Mouse (Mus musculus) midbrain, postnatal 0 days (tissue): ENCODE results near the gene Ankmy2. TPM values are rescaled to one million over a fixed set of nuclear protein-coding genes. Genes with fewer than 3 reads are reported as not detected.

Source experiments
- ATAC-seq: fragments of 200-750 bp; cut with Nextera tagmentation; 2 replicates; pipeline ENCODE4 v1.8.0; 2017; ENCODE audit warnings: moderate number of reproducible peaks, mild to moderate bottlenecking, moderate TSS enrichment, moderate library complexity; ENCODE audit not compliant: low FRiP score
- DNase-seq: peaks from one replicate; pipeline ENCODE4 v3.0.0-alpha.2; 2015; ENCODE audit warnings: low spot score
- H3K27ac ChIP-seq: fragments of 300-500 bp; sonication (generic); 2 replicates; pipeline ENCODE4 v1.5.1; 2014; ENCODE audit warnings: low read depth, mild to moderate bottlenecking, low read length, mixed read lengths
- H3K27me3 ChIP-seq: fragments of 300-500 bp; sonication (generic); 2 replicates; pipeline ENCODE4 v1.6.1; 2014; ENCODE audit warnings: low read length, control low read depth, mixed read lengths; ENCODE audit not compliant: insufficient read depth
- H3K36me3 ChIP-seq: fragments of 300-500 bp; sonication (generic); 2 replicates; pipeline ENCODE4 v1.6.1; 2014; ENCODE audit warnings: low read length, control low read depth, mixed read lengths; ENCODE audit not compliant: insufficient read depth
- H3K4me1 ChIP-seq: fragments of 300-500 bp; sonication (generic); 2 replicates; pipeline ENCODE4 v1.6.1; 2014; ENCODE audit warnings: mild to moderate bottlenecking, control low read depth, antibody characterized with exemption, low read length, mixed read lengths; ENCODE audit not compliant: insufficient read depth
- H3K4me2 ChIP-seq: fragments of 300-500 bp; sonication (generic); 2 replicates; pipeline ENCODE4 v1.6.1; 2014; ENCODE audit warnings: low read depth, mild to moderate bottlenecking, low read length, mixed read lengths; ENCODE audit not compliant: poor library complexity, severe bottlenecking
- H3K4me3 ChIP-seq: fragments of 300-500 bp; sonication (generic); 2 replicates; pipeline ENCODE4 v1.5.1; 2014; ENCODE audit warnings: low read depth, mild to moderate bottlenecking, low read length, moderate library complexity
- H3K9ac ChIP-seq: fragments of 300-500 bp; sonication (generic); replicated peaks from 2 replicates; pipeline ENCODE4 v1.6.1; 2014; ENCODE audit warnings: mild to moderate bottlenecking, low read length, moderate library complexity, mixed read lengths; ENCODE audit not compliant: poor library complexity, severe bottlenecking
- H3K9me3 ChIP-seq: fragments of 300-500 bp; sonication (generic); 2 replicates; pipeline ENCODE4 v1.6.1; 2016; ENCODE audit warnings: low read length, control low read depth
- CTCF ChIP-seq: IDR thresholded peaks from 2 replicates; pipeline ENCODE4 v1.5.1; 2016; ENCODE audit warnings: antibody characterized with exemption, mild to moderate bottlenecking
- WGBS: fragments of 180-500 bp; shearing (Covaris S2); extraction: QIAGEN DNeasy Blood & Tissue Kit; methylation state at CpG from one replicate; pipeline ENCODE4 v1.1.7; 2014; 5-methylcytosine and 5-hydroxymethylcytosine counted together
- polyA plus RNA-seq: library from polyadenylated mRNA; unstranded; fragments of >200 nt; fragmentation: Nextera tagmentation; extraction: Ambion mirVana; gene quantifications from 2 replicates; pipeline ENCODE4 v1.2.1, GENCODE M21; 2015
- total RNA-seq: library from RNA; depleted of rRNA; stranded (reverse); fragments of >200 nt; gene quantifications from 2 replicates; pipeline ENCODE4 v1.2.3, GENCODE M21; 2014

Gene Ankmy2
- total and polyA plus RNA-seq, 2 experiments from 2014 or later: 64.6 to 88.5 TPM

- DNase-seq (no peak), ATAC-seq (no peak)
- H3K27me3 ChIP-seq: no peaks in the 10 kb centered on the region
- no peak overlapping the region for H3K9ac ChIP-seq
- TF ChIP-seq CTCF: no peak
- 57% methylated on average over 4 of the region's 4 CpGs for WGBS
- no peak overlapping the region for H3K4me3 ChIP-seq
- no peaks in the 10 kb centered on the region for H3K4me1 ChIP-seq
- no peaks in the 10 kb centered on the region for H3K36me3 ChIP-seq
- no peak overlapping the region for H3K4me2 ChIP-seq
- no peaks in the 10 kb centered on the region for H3K9me3 ChIP-seq
- H3K27ac ChIP-seq: no peak overlapping the region
These were observed 53.2 kb downstream of the Ankmy2 start for GRCm38 (mm10) chr12:36210096-36210495.

- Histone ChIP-seq H3K36me3 (no peaks in the 10 kb centered on the region), H3K27me3 (no peaks in the 10 kb centered on the region), H3K4me2 (no peak overlapping the region), H3K4me1 (no peaks in the 10 kb centered on the region), H3K4me3 (no peak overlapping the region), H3K9me3 (no peaks in the 10 kb centered on the region), H3K27ac (no peak overlapping the region), H3K9ac (no peak overlapping the region)
- TF ChIP-seq CTCF: no peak
- DNase-seq (no peak), ATAC-seq (no peak)
- 50% methylated on average over 8 of the region's 8 CpGs for WGBS
These were observed 57.7 kb downstream of the Ankmy2 start for GRCm38 (mm10) chr12:36214389-36215148.

- H3K9ac ChIP-seq: no peak overlapping the region
- H3K27me3 ChIP-seq: no peaks in the 10 kb centered on the region
- peak; percentile 97 for TF ChIP-seq CTCF
- H3K27ac ChIP-seq: no peak overlapping the region
- peak; percentile 90 for DNase-seq
- WGBS: 0% methylated on average over 1 of the region's 1 CpGs
- peak; percentile 76 for ATAC-seq
- no peaks in the 10 kb centered on the region for H3K9me3 ChIP-seq
- no peak overlapping the region for H3K4me3 ChIP-seq
- no peaks in the 10 kb centered on the region for H3K36me3 ChIP-seq
- no peaks in the 10 kb centered on the region for H3K4me1 ChIP-seq
- no peak overlapping the region for H3K4me2 ChIP-seq
These were observed 58.2 kb downstream of the Ankmy2 start for GRCm38 (mm10) chr12:36215149-36215480.

GRCm38 (mm10) chr12:36216230-36216629 is 59.3 kb downstream of the Ankmy2 start:
- 60% methylated on average over 4 of the region's 4 CpGs for WGBS
- no peak for TF ChIP-seq CTCF
- Histone ChIP-seq H3K9me3 (no peaks in the 10 kb centered on the region), H3K9ac (no peak overlapping the region), H3K4me2 (no peak overlapping the region), H3K4me3 (no peak overlapping the region), H3K4me1 (no peaks in the 10 kb centered on the region), H3K27me3 (no peaks in the 10 kb centered on the region), H3K27ac (no peak overlapping the region), H3K36me3 (no peaks in the 10 kb centered on the region)
- ATAC-seq (no peak), DNase-seq (no peak)

- H3K9me3 ChIP-seq: no peaks in the 10 kb centered on the region
- WGBS: 76% methylated on average over 10 of the region's 10 CpGs
- TF ChIP-seq CTCF: no peak
- no peak overlapping the region for H3K4me3 ChIP-seq
- no peaks in the 10 kb centered on the region for H3K36me3 ChIP-seq
- H3K9ac ChIP-seq: no peak overlapping the region
- DNase-seq (no peak), ATAC-seq (no peak)
- no peak overlapping the region for H3K4me2 ChIP-seq
- no peaks in the 10 kb centered on the region for H3K4me1 ChIP-seq
- no peak overlapping the region for H3K27ac ChIP-seq
- no peaks in the 10 kb centered on the region for H3K27me3 ChIP-seq
These were observed 60.0 kb downstream of the Ankmy2 start for GRCm38 (mm10) chr12:36216905-36217304.

- 66% methylated on average over 4 of the region's 4 CpGs for WGBS
- Histone ChIP-seq H3K4me1 (no peaks in the 10 kb centered on the region), H3K4me2 (no peak overlapping the region), H3K4me3 (no peak overlapping the region), H3K9ac (no peak overlapping the region), H3K27ac (no peak overlapping the region), H3K27me3 (no peaks in the 10 kb centered on the region), H3K9me3 (no peaks in the 10 kb centered on the region), H3K36me3 (no peaks in the 10 kb centered on the region)
- DNase-seq (no peak), ATAC-seq (no peak)
- no peak for TF ChIP-seq CTCF
These were observed 67.5 kb downstream of the Ankmy2 start for GRCm38 (mm10) chr12:36224392-36224791.
